Mouse (Mus musculus) neural tube, embryonic 12.5 days (tissue): Measurements from ENCODE around the gene Lrrc74a. TPM values are rescaled to one million over a fixed set of nuclear protein-coding genes. Genes with fewer than 3 reads are reported as not detected.

Source experiments
- ATAC-seq: fragments of 200-750 bp; cut with Nextera tagmentation; 2 replicates; pipeline ENCODE4 v1.8.0; 2017; ENCODE audit warnings: low read depth, mild to moderate bottlenecking, moderate TSS enrichment, moderate library complexity; ENCODE audit not compliant: low FRiP score
- H3K27ac ChIP-seq: fragments of 300-500 bp; sonication (generic); 2 replicates; pipeline ENCODE4 v1.5.1; 2016
- H3K27me3 ChIP-seq: fragments of 300-500 bp; sonication (generic); replicated peaks from 2 replicates; pipeline ENCODE4 v1.6.1; 2016; ENCODE audit warnings: mild to moderate bottlenecking
- H3K36me3 ChIP-seq: fragments of 300-500 bp; sonication (generic); 2 replicates; pipeline ENCODE4 v1.6.1; 2016; ENCODE audit warnings: mild to moderate bottlenecking
- H3K4me1 ChIP-seq: fragments of 300-500 bp; sonication (generic); 2 replicates; pipeline ENCODE4 v1.6.1; 2016
- H3K4me2 ChIP-seq: fragments of 300-500 bp; sonication (generic); replicated peaks from 2 replicates; pipeline ENCODE4 v1.6.1; 2016; ENCODE audit warnings: mild to moderate bottlenecking
- H3K4me3 ChIP-seq: fragments of 300-500 bp; sonication (generic); 2 replicates; pipeline ENCODE4 v1.5.1; 2016
- H3K9ac ChIP-seq: fragments of 300-500 bp; sonication (generic); 2 replicates; pipeline ENCODE4 v1.6.1; 2016; ENCODE audit warnings: mild to moderate bottlenecking
- H3K9me3 ChIP-seq: fragments of 300-500 bp; sonication (generic); 2 replicates; pipeline ENCODE4 v1.6.1; 2016; ENCODE audit warnings: mild to moderate bottlenecking
- WGBS: fragments of 180-500 bp; shearing (Covaris S2); methylation state at CpG from one replicate; pipeline ENCODE4 v1.1.7; 2016; 5-methylcytosine and 5-hydroxymethylcytosine counted together
- polyA plus RNA-seq: library from polyadenylated mRNA; unstranded; fragments of >200 nt; fragmentation: Nextera tagmentation; extraction: Ambion mirVana; gene quantifications from 2 replicates; pipeline ENCODE4 v1.2.1, GENCODE M21; 2016

Gene Lrrc74a
- polyA plus RNA-seq, 1 experiment from 2014 or later: not detected

DNA sequence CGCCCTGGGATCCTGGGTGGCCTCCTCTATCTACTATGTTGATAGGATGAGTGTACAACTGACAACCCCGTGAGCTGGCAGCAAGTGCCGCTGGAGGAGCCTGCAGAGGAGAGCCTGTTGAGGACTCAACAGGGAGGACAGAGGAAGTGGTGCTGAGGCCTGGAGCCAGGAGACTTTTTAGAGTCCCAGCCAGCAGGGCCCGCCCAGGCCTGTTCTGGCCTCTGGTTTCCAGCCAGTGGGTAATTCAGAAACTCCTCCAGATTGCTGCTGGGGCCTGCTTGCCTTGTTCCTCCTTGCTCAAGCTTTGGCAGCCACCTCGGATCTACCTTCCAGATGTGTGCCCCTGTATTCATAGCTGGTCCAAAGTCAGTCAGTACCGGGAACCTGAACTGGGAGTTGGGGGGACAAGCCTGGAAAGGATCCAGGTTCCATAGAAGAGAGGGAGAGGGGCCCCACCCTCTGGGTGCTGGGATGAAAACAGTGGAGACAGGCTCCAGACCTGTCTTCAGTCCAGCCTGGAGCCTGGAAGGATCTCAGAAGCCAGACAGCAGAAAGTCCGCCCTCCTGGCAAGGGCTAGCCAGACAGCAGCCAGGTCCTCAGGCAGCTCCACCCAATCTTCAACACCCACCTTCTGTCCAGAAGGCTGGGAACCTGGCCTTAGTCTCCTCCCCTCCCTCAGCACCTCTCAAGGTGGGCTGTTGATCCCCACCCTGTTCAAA, 41.6 kb downstream of the Lrrc74a start:
- no peak overlapping the region for H3K4me2 ChIP-seq
- H3K27me3 ChIP-seq: no peaks in the 10 kb centered on the region
- H3K27ac ChIP-seq: no peak overlapping the region
- 84% methylated on average over 7 of the region's 7 CpGs for WGBS
- ATAC-seq: no peak
- no peaks in the 10 kb centered on the region for H3K4me1 ChIP-seq
- no peak overlapping the region for H3K4me3 ChIP-seq
- no peaks in the 10 kb centered on the region for H3K9me3 ChIP-seq
- H3K36me3 ChIP-seq: no peaks in the 10 kb centered on the region
- H3K9ac ChIP-seq: no peak overlapping the region

DNA sequence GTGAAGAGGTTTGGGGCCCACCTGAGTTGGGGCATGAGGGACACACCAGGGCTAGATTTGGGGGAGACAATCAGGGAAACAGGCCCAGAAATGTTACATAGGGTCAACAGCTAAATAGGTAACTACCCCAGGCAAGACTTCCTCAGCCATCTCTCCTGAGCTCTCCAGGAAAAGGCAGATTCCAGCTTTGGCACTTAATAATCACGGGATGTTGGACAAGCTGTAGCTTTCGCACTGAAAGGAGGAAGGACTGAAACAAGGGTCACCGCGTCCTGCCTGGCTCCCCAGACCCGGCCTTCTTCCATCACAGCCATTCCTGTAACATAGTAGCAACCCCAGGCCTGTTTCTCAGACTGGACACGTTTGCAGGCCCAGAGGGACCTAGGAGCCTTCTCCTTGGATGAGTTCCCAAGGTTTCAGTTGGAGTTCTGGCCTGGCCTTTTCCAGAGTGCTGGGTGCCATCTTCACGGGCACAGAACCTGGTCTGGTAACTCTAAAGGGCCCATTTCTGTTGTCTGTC, 42.2 kb downstream of the Lrrc74a start:
- WGBS: 91% methylated on average over 7 of the region's 7 CpGs
- no peaks in the 10 kb centered on the region for H3K4me1 ChIP-seq
- H3K36me3 ChIP-seq: no peaks in the 10 kb centered on the region
- no peak overlapping the region for H3K4me3 ChIP-seq
- ATAC-seq: no peak
- H3K9ac ChIP-seq: no peak overlapping the region
- H3K27ac ChIP-seq: no peak overlapping the region
- H3K27me3 ChIP-seq: no peaks in the 10 kb centered on the region
- no peak overlapping the region for H3K4me2 ChIP-seq
- H3K9me3 ChIP-seq: no peaks in the 10 kb centered on the region

GRCm38 (mm10) chr12:86778531-86778930, 44.4 kb downstream of the Lrrc74a start:
- Histone ChIP-seq H3K36me3 (no peaks in the 10 kb centered on the region), H3K27ac (no peak overlapping the region), H3K4me2 (no peak overlapping the region), H3K9me3 (no peaks in the 10 kb centered on the region), H3K4me1 (no peaks in the 10 kb centered on the region), H3K4me3 (no peak overlapping the region), H3K27me3 (no peaks in the 10 kb centered on the region), H3K9ac (no peak overlapping the region)
- ATAC-seq: no peak
- WGBS: 93% methylated on average over 4 of the region's 4 CpGs

DNA sequence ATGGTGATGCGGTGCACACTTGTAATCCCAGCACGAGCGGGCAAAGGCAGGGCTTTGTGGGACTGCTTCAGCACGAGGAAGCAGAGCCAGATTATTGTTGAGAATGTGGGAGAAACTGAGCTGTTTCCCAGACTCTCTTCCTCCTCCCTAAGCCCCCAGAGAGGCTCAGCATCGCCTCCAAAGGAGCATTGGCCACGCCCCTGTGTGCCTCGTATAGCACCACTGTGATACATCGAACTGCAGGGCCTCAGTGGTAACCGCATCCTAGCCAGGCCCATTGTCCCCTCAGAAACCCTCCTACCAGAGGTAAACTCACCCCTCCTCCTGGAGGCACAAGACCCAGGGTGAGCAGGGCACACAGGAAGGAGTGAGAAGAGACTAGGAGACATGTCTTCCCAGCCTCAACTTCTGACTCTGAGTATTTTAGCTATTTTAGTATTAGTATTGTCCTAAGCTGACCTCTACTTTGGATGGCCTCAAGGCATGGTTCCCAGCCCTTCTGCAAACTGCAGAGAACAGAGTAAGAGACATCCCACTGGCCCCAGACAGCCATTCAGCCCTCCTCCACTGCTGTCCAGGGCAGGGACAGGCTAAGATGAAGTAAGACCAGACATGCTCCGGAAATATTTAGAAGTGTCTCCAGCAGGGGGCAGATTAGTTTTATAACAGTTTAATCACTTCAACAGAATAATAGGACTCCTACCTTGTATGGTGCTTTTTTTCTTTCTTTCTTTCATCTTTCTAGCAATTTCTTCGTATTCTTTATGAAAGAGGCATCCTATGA, 45.2 kb downstream of the Lrrc74a start:
- Histone ChIP-seq H3K4me1 (no peaks in the 10 kb centered on the region), H3K4me3 (no peak overlapping the region), H3K9me3 (no peaks in the 10 kb centered on the region), H3K27ac (no peak overlapping the region), H3K4me2 (no peak overlapping the region), H3K9ac (no peak overlapping the region), H3K36me3 (no peaks in the 10 kb centered on the region), H3K27me3 (no peaks in the 10 kb centered on the region)
- WGBS: 53% methylated on average over 11 of the region's 11 CpGs
- no peak for ATAC-seq

- Histone ChIP-seq H3K4me3 (no peak overlapping the region), H3K27me3 (no peaks in the 10 kb centered on the region), H3K36me3 (no peaks in the 10 kb centered on the region), H3K9me3 (no peaks in the 10 kb centered on the region), H3K4me1 (peaks cover 6% of the 10 kb centered on the region; the same call in 1 of the 2 replicates), H3K9ac (no peak overlapping the region), H3K4me2 (no peak overlapping the region), H3K27ac (no peak overlapping the region)
- 47% methylated on average over 6 of the region's 6 CpGs for WGBS
- ATAC-seq: no peak
These were observed 47.6 kb downstream of the Lrrc74a start for GRCm38 (mm10) chr12:86781654-86782202.

GRCm38 (mm10) chr12:86786149-86787019, 52.2 kb downstream of the Lrrc74a start:
- peak; percentile 65; the same call in 1 of the 2 replicates for ATAC-seq
- 45% methylated on average over 12 of the region's 12 CpGs for WGBS
- Histone ChIP-seq H3K9ac (no peak overlapping the region), H3K9me3 (no peaks in the 10 kb centered on the region), H3K36me3 (no peaks in the 10 kb centered on the region), H3K4me2 (no peak overlapping the region), H3K4me3 (no peak overlapping the region), H3K27me3 (0 out of 2 replicates have a peak, but pooled peaks cover 4% of the 10 kb centered on the region), H3K4me1 (peaks cover 18% of the 10 kb centered on the region; the same call in 1 of the 2 replicates), H3K27ac (no peak overlapping the region)

GRCm38 (mm10) chr12:86787020-86787553, 52.9 kb downstream of the Lrrc74a start:
- Histone ChIP-seq H3K4me2 (no peak overlapping the region), H3K4me3 (no peak overlapping the region), H3K27me3 (0 out of 2 replicates have a peak, but pooled peaks cover 4% of the 10 kb centered on the region), H3K27ac (no peak overlapping the region), H3K36me3 (no peaks in the 10 kb centered on the region), H3K4me1 (peaks cover 18% of the 10 kb centered on the region; the same call in 1 of the 2 replicates), H3K9me3 (no peaks in the 10 kb centered on the region), H3K9ac (no peak overlapping the region)
- ATAC-seq: peak; percentile 80
- 24% methylated on average over 4 of the region's 4 CpGs for whole genome bisulfite sequencing

DNA sequence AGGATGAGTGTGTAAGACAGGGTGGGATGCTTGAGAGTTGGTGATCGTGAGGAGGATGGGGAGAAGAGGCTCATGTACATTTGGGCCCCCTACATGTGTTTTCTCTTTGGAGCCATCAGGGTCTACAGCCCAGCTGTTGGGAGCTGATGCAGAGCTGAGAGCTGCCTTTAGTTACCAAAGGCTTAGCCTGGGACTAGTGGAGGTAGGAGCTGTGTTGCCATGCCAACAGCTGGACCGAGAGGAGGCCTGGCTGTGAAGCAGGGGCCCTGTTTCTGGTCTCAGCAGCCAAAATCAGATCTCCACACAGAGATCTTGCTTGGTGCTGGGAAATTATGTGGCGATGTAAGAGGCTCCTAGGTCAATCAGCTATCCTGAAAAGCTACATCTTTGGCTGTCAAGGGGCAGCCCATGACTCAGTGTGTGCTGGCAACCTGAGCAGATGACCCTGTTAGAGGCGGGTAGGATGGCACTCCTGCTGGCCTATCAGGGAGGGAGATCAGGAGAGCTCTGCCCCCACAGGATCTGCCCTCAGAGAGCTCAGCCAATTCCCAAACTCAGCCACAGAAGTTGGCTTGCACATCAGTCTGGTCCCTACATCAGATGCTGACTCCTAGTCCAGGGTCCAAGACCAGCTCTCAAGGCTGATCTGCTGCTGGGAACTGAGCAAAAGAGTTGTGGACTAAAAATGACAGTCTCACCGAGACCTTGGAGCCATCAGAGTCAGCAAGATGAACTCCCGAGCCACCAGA, 56.1 kb downstream of the Lrrc74a start:
- no peak overlapping the region for H3K4me2 ChIP-seq
- H3K4me1 ChIP-seq: peaks cover 18% of the 10 kb centered on the region; the same call in 1 of the 2 replicates
- 51% methylated on average over 6 of the region's 6 CpGs for WGBS
- H3K9ac ChIP-seq: no peak overlapping the region
- no peaks in the 10 kb centered on the region for H3K9me3 ChIP-seq
- ATAC-seq: no peak
- H3K27me3 ChIP-seq: 0 out of 2 replicates have a peak, but pooled peaks cover 4% of the 10 kb centered on the region
- no peaks in the 10 kb centered on the region for H3K36me3 ChIP-seq
- H3K4me3 ChIP-seq: no peak overlapping the region
- H3K27ac ChIP-seq: no peak overlapping the region

GRCm38 (mm10) chr12:86790849-86791127, 56.6 kb downstream of the Lrrc74a start:
- Histone ChIP-seq H3K36me3 (no peaks in the 10 kb centered on the region), H3K4me1 (peaks cover 18% of the 10 kb centered on the region; the same call in 1 of the 2 replicates), H3K4me3 (no peak overlapping the region), H3K27me3 (0 out of 2 replicates have a peak, but pooled peaks cover 4% of the 10 kb centered on the region), H3K4me2 (no peak overlapping the region), H3K9ac (no peak overlapping the region), H3K27ac (no peak overlapping the region), H3K9me3 (no peaks in the 10 kb centered on the region)
- 35% methylated on average over 2 of the region's 2 CpGs for WGBS
- ATAC-seq: no peak

DNA sequence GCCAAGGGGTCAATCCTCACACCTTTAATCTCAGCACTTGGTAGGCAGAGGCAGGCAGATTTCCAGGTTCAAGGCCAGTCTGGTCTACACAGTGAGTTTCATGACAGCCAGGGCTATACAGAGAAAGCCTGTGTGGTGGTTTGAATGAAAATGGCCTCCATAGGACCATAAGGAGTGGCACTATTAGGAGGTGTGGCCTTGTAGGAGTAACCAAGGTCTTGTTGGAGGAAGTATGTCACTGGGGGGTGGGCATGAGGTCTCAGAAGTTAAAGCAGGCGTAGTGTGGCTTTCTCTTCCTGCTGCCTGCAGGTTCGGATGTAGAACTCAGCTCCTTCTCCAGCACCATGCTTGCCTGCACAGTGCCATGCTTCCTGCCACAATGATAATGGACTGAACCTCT, 57.8 kb downstream of the Lrrc74a start:
- Histone ChIP-seq H3K4me3 (no peak overlapping the region), H3K27ac (no peak overlapping the region), H3K4me2 (no peak overlapping the region), H3K36me3 (no peaks in the 10 kb centered on the region), H3K9me3 (no peaks in the 10 kb centered on the region), H3K4me1 (peaks cover 12% of the 10 kb centered on the region; the same call in 1 of the 2 replicates), H3K9ac (no peak overlapping the region), H3K27me3 (0 out of 2 replicates have a peak, but pooled peaks cover 4% of the 10 kb centered on the region)
- 91% methylated on average over 2 of the region's 2 CpGs for WGBS
- ATAC-seq: no peak

DNA sequence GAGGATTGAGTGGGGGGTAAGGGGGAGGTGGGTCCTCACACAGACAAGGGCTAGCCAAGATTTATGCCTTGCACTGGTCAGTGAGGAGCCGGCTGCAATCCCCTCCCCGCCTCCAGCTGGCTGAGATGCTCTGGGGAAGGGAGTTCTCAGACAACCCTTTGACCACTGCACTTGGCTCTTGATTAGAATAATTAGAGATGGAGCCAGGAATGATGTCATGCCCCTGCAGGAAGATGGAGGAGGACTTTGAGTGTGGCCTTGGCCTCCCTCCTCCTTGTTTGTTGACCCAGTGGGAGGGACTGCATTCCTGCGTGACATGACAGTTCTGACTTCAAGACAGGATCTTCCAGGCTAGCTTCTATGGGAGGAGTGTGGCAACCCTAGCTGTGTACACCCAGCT, 59.7 kb downstream of the Lrrc74a start:
- H3K4me1 ChIP-seq: peaks cover 11% of the 10 kb centered on the region
- no peak overlapping the region for H3K4me3 ChIP-seq
- WGBS: 40% methylated on average over 3 of the region's 3 CpGs
- H3K9ac ChIP-seq: no peak overlapping the region
- H3K27ac ChIP-seq: no peak overlapping the region
- no peak overlapping the region for H3K4me2 ChIP-seq
- no peaks in the 10 kb centered on the region for H3K9me3 ChIP-seq
- H3K27me3 ChIP-seq: 0 out of 2 replicates have a peak, but pooled peaks cover 4% of the 10 kb centered on the region
- no peaks in the 10 kb centered on the region for H3K36me3 ChIP-seq
- ATAC-seq: no peak
